Mouse (Mus musculus): ENCODE measurements around the gene Lhfp. TPM values are rescaled to one million over a fixed set of nuclear protein-coding genes. Genes with fewer than 3 reads are reported as not detected.
A peak's percentile ranks its signal among the peaks of the same experiment; 100 is the strongest.

The Lhfp gene
- polyA plus RNA-seq, 1 experiment from 2014 or later: 59.4 TPM

DNA sequence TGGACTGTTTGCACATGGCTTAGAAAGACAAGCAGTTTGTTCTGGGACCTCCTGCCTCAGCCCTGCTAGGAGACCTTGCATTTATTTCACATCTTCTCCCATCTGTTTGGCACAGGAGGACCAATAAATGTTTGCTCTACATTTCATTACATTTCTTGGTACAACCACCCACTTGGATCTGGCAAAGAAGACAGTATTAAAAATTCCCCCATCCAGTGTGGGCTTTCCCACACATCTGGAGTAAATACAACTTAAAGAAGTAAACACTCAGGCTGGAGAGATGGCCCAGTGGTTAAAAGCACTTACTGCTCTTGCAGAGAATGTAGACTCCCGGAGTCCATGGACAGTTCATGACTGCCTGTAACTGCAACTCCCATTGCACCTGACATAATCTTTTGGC lies 250.6 kb downstream of the Lhfp start:
- 43% methylated on average over 1 of the region's 1 CpGs for WGBS
- Histone ChIP-seq H3K36me3 (no peaks in the 10 kb centered on the region), H3K4me3 (replicated peaks) (no peak overlapping the region), H3K27ac (no peak overlapping the region), H3K9ac (no peak overlapping the region), H3K4me1 (no peaks in the 10 kb centered on the region), H3K27me3 (replicated peaks) (no peaks in the 10 kb centered on the region), H3K9me3 (no peaks in the 10 kb centered on the region), H3K4me2 (no peak overlapping the region)
- ATAC-seq (ENCODE audit: insufficient read depth, low FRiP score, low read depth): no peak

DNA sequence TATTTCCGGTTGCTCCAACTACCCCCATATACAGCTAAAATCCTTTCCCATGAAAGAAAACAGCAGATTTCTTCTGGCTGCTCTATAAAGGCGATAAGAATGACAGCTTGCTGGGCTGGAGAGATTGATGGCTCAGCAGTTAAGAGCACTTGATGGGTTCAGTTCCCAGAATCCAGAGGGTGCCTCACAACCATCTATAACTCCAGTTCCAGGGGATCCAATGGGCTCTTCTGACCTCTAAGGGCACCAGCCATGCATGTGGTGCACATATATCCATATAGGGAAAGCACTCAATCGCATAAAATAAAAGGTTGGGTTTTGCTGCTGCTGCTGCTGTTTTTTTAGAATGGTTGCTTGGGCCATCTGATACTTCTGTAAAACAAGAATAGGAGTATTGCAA lies 251.1 kb downstream of the Lhfp start:
- no peak overlapping the region for H3K4me2 ChIP-seq
- H3K36me3 ChIP-seq: no peaks in the 10 kb centered on the region
- no peak overlapping the region for H3K4me3 ChIP-seq (replicated peaks)
- no peak overlapping the region for H3K9ac ChIP-seq
- H3K27me3 ChIP-seq (replicated peaks): no peaks in the 10 kb centered on the region
- no peaks in the 10 kb centered on the region for H3K9me3 ChIP-seq
- no peak for ATAC-seq (ENCODE audit: insufficient read depth, low FRiP score, low read depth)
- 45% methylated on average over 3 of the region's 3 CpGs for WGBS
- H3K27ac ChIP-seq: 0 out of 2 replicates have a peak overlapping the region, but pooled peaks have one; percentile 21
- no peaks in the 10 kb centered on the region for H3K4me1 ChIP-seq

DNA sequence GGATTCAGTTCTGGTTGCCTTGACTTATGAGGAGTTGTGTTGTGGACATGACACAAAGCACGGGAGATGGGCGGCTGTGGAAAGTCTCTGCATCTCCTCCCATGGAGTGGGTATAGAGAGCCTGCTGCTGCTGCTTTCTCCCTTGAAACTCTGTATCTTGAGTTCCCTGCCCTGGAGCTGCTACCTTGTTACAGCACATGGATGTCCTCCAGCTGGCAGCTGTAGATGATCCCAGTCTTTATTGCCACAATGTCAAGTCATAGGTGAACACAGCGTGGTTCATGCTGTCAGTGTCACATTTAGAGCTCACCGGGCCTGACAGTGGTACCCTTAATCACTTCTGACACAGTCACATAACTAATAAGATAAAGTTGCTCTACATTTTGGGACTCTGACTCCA lies 251.7 kb downstream of the Lhfp start:
- no peaks in the 10 kb centered on the region for H3K27me3 ChIP-seq (replicated peaks)
- H3K36me3 ChIP-seq: no peaks in the 10 kb centered on the region
- no peak overlapping the region for H3K4me2 ChIP-seq
- no peaks in the 10 kb centered on the region for H3K9me3 ChIP-seq
- no peak overlapping the region for H3K4me3 ChIP-seq (replicated peaks)
- 75% methylated on average over 4 of the region's 4 CpGs for WGBS
- no peaks in the 10 kb centered on the region for H3K4me1 ChIP-seq
- no peak overlapping the region for H3K9ac ChIP-seq
- no peak overlapping the region for H3K27ac ChIP-seq
- ATAC-seq (ENCODE audit: insufficient read depth, low FRiP score, low read depth): no peak

DNA sequence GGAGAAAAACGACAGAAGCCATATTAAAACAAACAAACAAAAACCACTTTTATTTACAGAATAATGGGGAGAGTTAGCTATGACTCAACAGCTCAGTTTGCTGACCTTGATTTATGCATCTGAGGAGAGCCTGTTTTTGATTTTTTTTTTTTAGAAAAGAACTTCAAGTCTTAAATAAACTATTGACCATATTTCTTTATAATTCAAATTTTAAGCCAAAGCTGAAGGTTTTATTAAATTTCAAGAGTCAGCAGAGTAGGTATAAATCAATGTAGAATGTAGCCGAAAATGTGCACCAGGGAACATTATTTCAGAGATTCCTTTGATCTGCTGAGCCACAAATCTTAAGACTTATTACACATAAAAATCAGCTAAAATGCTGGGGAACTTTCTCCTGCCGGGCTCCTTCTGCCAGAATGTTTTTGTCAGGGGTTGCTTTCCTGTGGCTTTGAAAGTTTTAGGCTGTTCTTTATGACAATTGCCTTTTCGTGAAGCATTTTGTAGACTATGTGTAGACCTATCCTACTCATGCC lies 252.6 kb downstream of the Lhfp start:
- no peaks in the 10 kb centered on the region for H3K36me3 ChIP-seq
- no peak overlapping the region for H3K9ac ChIP-seq
- no peak for ATAC-seq (ENCODE audit: insufficient read depth, low FRiP score, low read depth)
- H3K27ac ChIP-seq: no peak overlapping the region
- H3K9me3 ChIP-seq: no peaks in the 10 kb centered on the region
- H3K4me1 ChIP-seq: no peaks in the 10 kb centered on the region
- H3K27me3 ChIP-seq (replicated peaks): no peaks in the 10 kb centered on the region
- 46% methylated on average over 4 of the region's 4 CpGs for WGBS
- H3K4me2 ChIP-seq: no peak overlapping the region
- no peak overlapping the region for H3K4me3 ChIP-seq (replicated peaks)

DNA sequence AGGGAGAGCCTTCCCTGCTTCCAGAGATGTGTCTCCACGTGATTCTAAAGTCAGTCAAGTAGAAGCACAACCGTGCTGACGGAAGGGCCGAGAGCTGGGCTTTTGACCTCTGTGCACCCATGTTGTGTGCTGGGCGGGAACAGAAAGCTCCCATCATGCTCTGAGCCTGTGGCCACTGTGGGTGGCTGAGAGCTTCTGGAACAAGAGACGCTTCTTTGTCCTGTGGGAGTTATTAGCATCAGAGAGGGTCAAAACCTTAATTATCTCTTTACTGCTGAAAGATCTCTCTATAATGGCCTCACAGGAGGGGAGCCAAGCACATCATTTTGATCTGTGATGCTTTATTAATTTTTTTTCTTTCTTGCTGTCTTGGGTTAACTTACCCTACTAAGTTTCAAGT lies 253.5 kb downstream of the Lhfp start:
- Histone ChIP-seq H3K4me3 (replicated peaks) (no peak overlapping the region), H3K9ac (no peak overlapping the region), H3K36me3 (no peaks in the 10 kb centered on the region), H3K4me1 (no peaks in the 10 kb centered on the region), H3K9me3 (no peaks in the 10 kb centered on the region), H3K27ac (no peak overlapping the region), H3K27me3 (replicated peaks) (no peaks in the 10 kb centered on the region), H3K4me2 (no peak overlapping the region)
- WGBS: 74% methylated on average over 6 of the region's 6 CpGs
- no peak for ATAC-seq (ENCODE audit: insufficient read depth, low FRiP score, low read depth)

DNA sequence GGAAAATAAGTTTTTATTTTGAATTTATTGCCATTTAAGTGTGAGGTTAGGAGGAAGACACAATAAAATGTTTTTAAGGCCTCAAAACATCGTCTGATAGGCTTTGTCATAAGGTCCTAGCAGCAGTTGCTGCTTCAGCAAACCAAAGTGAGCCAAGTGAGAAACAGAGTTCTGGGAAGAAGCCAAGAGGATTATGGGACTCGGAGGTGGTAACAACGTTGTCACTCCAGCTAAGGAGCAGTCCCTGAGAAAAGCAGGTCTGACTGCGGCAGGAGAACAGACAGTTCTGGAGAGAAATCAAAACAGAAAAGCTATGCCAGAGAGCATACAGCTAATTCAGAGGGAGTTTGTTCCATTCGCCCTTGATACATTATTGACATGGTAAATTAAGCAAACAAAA lies 260.5 kb downstream of the Lhfp start:
- no peaks in the 10 kb centered on the region for H3K9me3 ChIP-seq
- 66% methylated on average over 5 of the region's 5 CpGs for WGBS
- H3K4me3 ChIP-seq (replicated peaks): no peak overlapping the region
- no peak overlapping the region for H3K27ac ChIP-seq
- no peak overlapping the region for H3K4me2 ChIP-seq
- no peak overlapping the region for H3K9ac ChIP-seq
- H3K36me3 ChIP-seq: no peaks in the 10 kb centered on the region
- no peaks in the 10 kb centered on the region for H3K4me1 ChIP-seq
- H3K27me3 ChIP-seq (replicated peaks): no peaks in the 10 kb centered on the region
- no peak for ATAC-seq (ENCODE audit: insufficient read depth, low FRiP score, low read depth)

DNA sequence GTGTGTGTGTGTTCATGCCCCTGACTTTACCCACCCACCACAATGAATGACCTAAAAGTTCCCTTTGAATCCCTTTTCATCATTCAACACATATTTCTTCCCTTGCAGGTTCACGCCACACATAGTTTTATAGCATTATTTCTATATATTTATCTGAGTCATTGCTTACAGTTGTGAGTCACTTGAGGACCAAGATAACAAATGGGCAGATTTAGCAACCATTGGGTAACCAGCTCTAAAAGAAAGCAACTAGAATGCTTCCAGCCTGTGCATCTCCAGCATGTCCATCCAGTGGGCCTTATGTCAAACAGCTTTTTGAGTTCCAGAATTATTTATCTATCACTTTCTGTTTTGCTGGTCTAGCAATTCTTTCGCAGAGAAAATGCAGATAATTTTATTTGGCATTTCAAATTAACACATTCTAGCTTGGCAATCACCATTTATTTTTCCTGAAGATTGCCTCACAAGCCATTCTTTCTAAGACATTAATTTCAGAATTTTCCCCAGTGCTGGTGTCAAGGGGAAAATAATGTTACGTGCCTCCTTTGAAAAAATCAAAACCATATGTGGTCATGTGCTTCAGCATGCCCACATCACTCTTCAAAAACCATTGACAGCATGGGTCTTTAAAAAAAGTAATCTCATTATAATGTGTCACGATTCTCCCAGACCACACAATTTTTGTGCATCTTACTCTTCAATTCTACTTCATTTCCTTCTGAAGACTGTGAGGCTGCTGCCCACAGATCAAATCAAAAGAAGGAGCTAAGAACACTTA lies 263.0 kb downstream of the Lhfp start:
- Histone ChIP-seq H3K4me2 (no peak overlapping the region), H3K27me3 (replicated peaks) (no peaks in the 10 kb centered on the region), H3K9ac (no peak overlapping the region), H3K4me1 (no peaks in the 10 kb centered on the region), H3K4me3 (replicated peaks) (no peak overlapping the region), H3K9me3 (no peaks in the 10 kb centered on the region), H3K36me3 (no peaks in the 10 kb centered on the region), H3K27ac (no peak overlapping the region)
- ATAC-seq (ENCODE audit: insufficient read depth, low FRiP score, low read depth): no peak
- WGBS: 73% methylated on average over 4 of the region's 4 CpGs

DNA sequence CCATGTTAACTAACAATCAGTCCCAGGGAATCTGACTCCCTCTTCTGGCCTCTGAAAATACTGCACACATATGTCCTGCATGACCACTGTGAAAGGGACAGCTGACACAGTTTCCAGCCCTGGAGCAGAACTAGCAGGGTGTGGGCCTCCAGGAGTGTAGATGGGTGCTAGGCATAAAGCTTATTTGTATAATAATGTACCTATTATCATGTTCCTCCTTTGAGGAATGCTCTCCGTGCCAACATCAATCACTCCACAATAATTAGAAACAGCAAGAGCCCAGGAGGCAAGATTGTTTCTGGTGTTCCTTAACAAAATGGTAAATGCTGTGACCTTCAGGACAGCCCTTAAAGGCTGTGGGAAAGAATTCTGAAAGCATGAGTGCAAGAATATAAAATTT lies 264.5 kb downstream of the Lhfp start:
- Histone ChIP-seq H3K4me3 (replicated peaks) (no peak overlapping the region), H3K27ac (no peak overlapping the region), H3K9me3 (no peaks in the 10 kb centered on the region), H3K4me2 (no peak overlapping the region), H3K9ac (no peak overlapping the region), H3K27me3 (replicated peaks) (no peaks in the 10 kb centered on the region), H3K36me3 (no peaks in the 10 kb centered on the region), H3K4me1 (no peaks in the 10 kb centered on the region)
- no peak for ATAC-seq (ENCODE audit: insufficient read depth, low FRiP score, low read depth)
- 89% methylated on average over 1 of the region's 1 CpGs for whole genome bisulfite sequencing

DNA sequence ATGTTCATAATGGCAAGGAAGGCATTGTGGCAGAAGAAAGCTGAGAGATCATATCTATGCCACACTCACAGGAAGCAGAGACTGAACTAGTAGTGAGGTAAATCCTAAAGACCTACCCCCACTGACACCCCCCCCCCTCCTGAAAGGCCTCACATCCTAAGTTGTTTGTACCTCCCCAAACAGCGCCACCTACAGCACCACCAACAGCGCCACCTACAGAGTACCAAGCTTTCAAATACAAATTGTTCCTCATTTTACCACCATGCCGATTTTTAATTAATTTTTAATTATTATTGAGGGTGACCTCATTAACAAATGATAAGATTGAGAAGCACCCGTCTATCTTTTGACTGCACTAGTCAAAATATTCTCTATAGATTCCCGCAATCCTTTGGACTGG lies 267.3 kb downstream of the Lhfp start:
- no peak overlapping the region for H3K4me3 ChIP-seq (replicated peaks)
- H3K27me3 ChIP-seq (replicated peaks): no peaks in the 10 kb centered on the region
- H3K9me3 ChIP-seq: no peaks in the 10 kb centered on the region
- no peaks in the 10 kb centered on the region for H3K36me3 ChIP-seq
- no peak overlapping the region for H3K27ac ChIP-seq
- H3K4me2 ChIP-seq: no peak overlapping the region
- H3K4me1 ChIP-seq: no peaks in the 10 kb centered on the region
- 60% methylated on average over 5 of the region's 5 CpGs for WGBS
- ATAC-seq (ENCODE audit: insufficient read depth, low FRiP score, low read depth): no peak
- H3K9ac ChIP-seq: no peak overlapping the region

DNA sequence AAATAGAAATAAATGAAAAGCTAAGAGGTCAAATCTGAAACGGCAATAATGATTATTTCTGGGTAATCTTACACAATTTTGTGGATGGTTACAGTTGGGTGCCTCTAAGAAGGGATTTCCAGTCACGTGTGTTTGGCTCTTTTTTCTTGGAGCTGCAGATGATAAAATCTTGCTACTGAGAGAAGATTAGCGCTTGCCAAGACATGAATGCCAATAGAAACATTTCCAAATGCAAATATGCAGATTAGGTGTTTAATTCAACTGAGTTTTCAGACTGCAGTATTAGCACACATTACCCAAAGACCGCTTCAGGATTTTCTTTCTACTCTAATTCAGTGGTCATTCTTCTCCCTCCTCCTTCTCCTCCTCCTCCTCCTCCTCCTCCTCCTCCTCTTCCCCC lies 268.8 kb downstream of the Lhfp start:
- no peaks in the 10 kb centered on the region for H3K36me3 ChIP-seq
- no peaks in the 10 kb centered on the region for H3K4me1 ChIP-seq
- H3K4me3 ChIP-seq (replicated peaks): no peak overlapping the region
- H3K27me3 ChIP-seq (replicated peaks): no peaks in the 10 kb centered on the region
- no peak overlapping the region for H3K4me2 ChIP-seq
- 70% methylated on average over 4 of the region's 4 CpGs for WGBS
- H3K9ac ChIP-seq: no peak overlapping the region
- H3K27ac ChIP-seq: no peak overlapping the region
- ATAC-seq (ENCODE audit: insufficient read depth, low FRiP score, low read depth): no peak
- H3K9me3 ChIP-seq: no peaks in the 10 kb centered on the region

DNA sequence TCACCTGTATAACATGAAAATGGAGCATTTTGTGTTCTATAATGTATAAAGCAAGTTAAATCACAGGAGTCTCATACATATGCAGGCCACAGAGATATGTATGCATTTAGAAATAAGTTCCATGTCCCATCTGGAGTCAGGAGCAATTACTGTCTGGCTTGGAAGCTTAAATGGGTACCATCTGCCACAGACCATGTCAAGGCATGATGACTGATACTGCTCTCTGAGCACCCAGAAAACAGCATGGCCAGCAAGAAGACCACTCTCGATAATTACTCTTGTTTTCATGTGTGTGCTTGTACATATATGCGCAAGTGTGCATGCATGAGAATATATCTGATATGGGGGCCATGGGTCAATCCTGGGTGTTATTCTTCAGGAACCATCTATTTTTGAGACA lies 269.3 kb downstream of the Lhfp start:
- Histone ChIP-seq H3K27ac (no peak overlapping the region), H3K4me3 (replicated peaks) (no peak overlapping the region), H3K36me3 (no peaks in the 10 kb centered on the region), H3K4me2 (no peak overlapping the region), H3K9ac (no peak overlapping the region), H3K4me1 (no peaks in the 10 kb centered on the region), H3K27me3 (replicated peaks) (no peaks in the 10 kb centered on the region), H3K9me3 (no peaks in the 10 kb centered on the region)
- 88% methylated on average over 2 of the region's 2 CpGs for WGBS
- no peak for ATAC-seq (ENCODE audit: insufficient read depth, low FRiP score, low read depth)
